ENCODE assay signal across 31 mouse cellular contexts in the genomic region with DNA sequence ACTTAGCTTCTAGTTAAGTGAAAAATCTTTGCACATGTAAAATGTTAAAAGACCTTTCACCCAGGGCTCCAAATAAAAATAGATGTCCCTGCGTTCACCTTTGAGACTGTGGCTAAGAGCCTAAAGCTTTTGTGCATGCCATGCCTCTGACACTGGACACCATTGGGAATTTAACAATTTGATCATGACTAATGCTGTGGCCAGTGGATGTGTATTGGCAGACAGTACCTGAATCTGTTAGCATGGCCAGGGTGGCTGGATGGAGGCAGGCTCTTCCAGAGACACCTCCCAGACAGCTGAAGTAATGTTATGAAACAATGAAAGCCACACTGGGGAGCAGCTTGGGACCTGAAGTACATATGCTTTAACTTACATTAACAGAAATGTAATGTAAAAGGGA. TPM values are rescaled to one million over a fixed set of nuclear protein-coding genes. Genes with fewer than 3 reads are reported as not detected.
"Had no signal": no experiment of that assay in that cellular context is flagged by ENCODE, and none has a peak within 500 bp of the region (broad histone marks: within the 10 kb centered on the region; RNA-seq: fewer than 3 reads in every experiment).

No protein-coding gene starts in this region.

- H3K27ac ChIP-seq: gastrocnemius, adult 2 months; heart, embryonic 10.5 days; hindbrain, embryonic 10.5 days; hindbrain, embryonic 12.5 days; hindbrain, embryonic 14.5 days; intestine, embryonic 15.5 days; layer of hippocampus, adult 2 months; left cerebral cortex, adult 2 months; limb, embryonic 13.5 days; limb, embryonic 15.5 days; liver, embryonic 12.5 days had no signal

- H3K9ac ChIP-seq: heart, embryonic 12.5 days; hindbrain, embryonic 12.5 days; hindbrain, embryonic 14.5 days; intestine, embryonic 15.5 days; limb, embryonic 13.5 days; limb, embryonic 15.5 days; liver, embryonic 12.5 days had no signal

- H3K36me3 ChIP-seq: heart, embryonic 10.5 days; heart, embryonic 12.5 days; hindbrain, embryonic 10.5 days; hindbrain, embryonic 12.5 days; intestine, embryonic 15.5 days; limb, embryonic 13.5 days; limb, embryonic 15.5 days; liver, embryonic 12.5 days had no signal

- ATAC-seq: hindbrain, embryonic 16.5 days; inflammation-experienced regulatory T-cells, adult 6 months; intestine, embryonic 15.5 days; intestine, postnatal 0 days; liver, embryonic 12.5 days had no signal

- H3K4me3 ChIP-seq: gastrocnemius, adult 2 months; heart, embryonic 10.5 days; heart, embryonic 12.5 days; hindbrain, embryonic 10.5 days; hindbrain, embryonic 12.5 days; intestine, embryonic 15.5 days; layer of hippocampus, adult 2 months; left cerebral cortex, adult 2 months; limb, embryonic 13.5 days; limb, embryonic 15.5 days; liver, embryonic 12.5 days had no signal

- H3K9me3 ChIP-seq: heart, embryonic 10.5 days; heart, embryonic 12.5 days; hindbrain, embryonic 10.5 days; hindbrain, embryonic 12.5 days; intestine, embryonic 15.5 days; limb, embryonic 13.5 days; limb, embryonic 15.5 days; liver, embryonic 12.5 days had no signal

- H3K4me1 ChIP-seq: liver, embryonic 12.5 days had no signal

- H3K4me2 ChIP-seq: heart, embryonic 12.5 days; hindbrain, embryonic 12.5 days; hindbrain, embryonic 14.5 days; intestine, embryonic 15.5 days; limb, embryonic 13.5 days; limb, embryonic 15.5 days; liver, embryonic 12.5 days had no signal

- DNase-seq: gastrocnemius, adult 2 months; gastrocnemius, postnatal 10 days; gastrocnemius, postnatal 25 days; heart, adult 18-20 months; heart, postnatal 10 days; heart, postnatal 4 days; kidney, adult 18-20 months; kidney, adult 8-10 months; kidney, postnatal 10 days; kidney, postnatal 25 days; kidney, postnatal 4 days had no signal

RNA-seq across cellular contexts. Expression of gene Pou4f2, which starts 6.3 kb away (rescaled TPM):
- polyA plus RNA-seq: heart, embryonic 10.5 days; heart, embryonic 12.5 days; heart, embryonic 14.5 days; heart, embryonic 16.5 days; inflammation-experienced regulatory T-cells, adult 6 months; intestine, embryonic 15.5 days; intestine, postnatal 0 days; kidney, embryonic 14.5 days; kidney, embryonic 16.5 days; limb, embryonic 11.5 days; limb, embryonic 13.5 days; limb, embryonic 15.5 days; liver, adult 2 months; liver, embryonic 12.5 days had no signal
